Mouse (Mus musculus) cerebellum, adult 2 months (tissue): ENCODE data around the gene Ccdc188.

Source experiments
- CTCF ChIP-seq: fragments of 200-500 bp; IDR thresholded peaks from 2 replicates; pipeline ENCODE4 v1.5.1; 2011; ENCODE audit warnings: low read depth, mild to moderate bottlenecking, control low read depth, low read length, moderate library complexity, borderline replicate concordance; ENCODE audit not compliant: insufficient read depth
- POLR2A ChIP-seq: fragments of 200-500 bp; IDR thresholded peaks from 2 replicates; pipeline ENCODE4 v1.6.1; 2011; ENCODE audit warnings: low read length, control low read depth, borderline replicate concordance; ENCODE audit not compliant: insufficient read depth

DNA sequence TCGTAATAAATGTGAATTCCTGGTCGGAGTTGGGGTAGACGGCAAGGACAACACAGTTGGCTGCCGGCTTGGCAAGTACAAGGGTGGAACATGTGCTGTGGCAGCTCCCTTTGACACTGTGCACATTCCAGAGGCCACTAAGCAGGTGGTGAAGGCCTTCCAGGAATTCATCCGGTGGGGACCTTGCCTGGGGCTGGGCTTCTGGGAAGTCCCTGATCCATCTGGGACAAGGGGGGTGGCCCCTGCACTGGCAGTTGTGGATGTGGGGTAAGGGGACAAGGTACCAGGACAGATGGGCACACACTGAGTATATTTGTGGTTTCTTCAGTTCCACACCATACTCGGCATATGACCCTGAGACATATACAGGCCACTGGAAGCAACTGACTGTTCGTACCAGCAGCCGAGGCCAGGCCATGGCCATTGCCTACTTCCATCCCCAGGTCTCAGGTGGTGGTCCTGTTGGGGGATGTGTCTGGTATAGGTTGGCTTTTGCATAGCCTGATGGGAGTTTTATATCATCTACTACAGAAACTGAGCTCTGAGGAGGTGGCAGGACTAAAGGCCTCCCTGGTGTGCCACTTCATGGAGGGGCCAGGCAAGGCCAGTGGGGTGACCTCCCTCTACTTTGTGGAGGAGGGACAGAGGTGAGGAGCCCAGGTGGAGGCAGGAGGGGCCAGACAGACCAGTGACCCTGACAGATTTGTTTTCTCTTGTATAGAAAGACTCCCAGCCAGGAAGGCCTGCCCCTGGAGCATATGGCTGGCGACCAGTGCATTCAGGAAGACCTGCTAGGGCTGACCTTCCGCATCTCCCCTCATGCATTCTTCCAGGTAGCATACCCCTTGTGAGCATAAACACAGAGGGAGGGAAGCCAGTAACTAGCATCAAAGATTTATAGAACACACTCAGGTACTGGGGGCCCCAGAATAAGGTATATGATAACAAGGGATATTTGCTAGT lies 33.4 kb downstream of the Ccdc188 start:
- TF ChIP-seq CTCF (no peak), POLR2A (no peak)
